ENCODE assay signal across 8 mouse cellular contexts in genomic region chr8:106337852-106338521, GRCm38 (mm10). TPM values are rescaled to one million over a fixed set of nuclear protein-coding genes. Genes with fewer than 3 reads are reported as not detected.
A peak's percentile ranks its signal among the peaks of the same experiment; 100 is the strongest.
DNase-seq lines count a peak whose midpoint lies in the region; ATAC-seq and TF ChIP-seq lines count a peak whose summit lies in the region.

Smpd3 (minus strand) TSS chr8:106337988.

- no peak within 1 kb of the TSS for H3K27ac ChIP-seq in embryonic facial prominence, embryonic 14.5 days (replicated peaks; ENCODE audit: low read depth, low read length)
- H3K27ac ChIP-seq in heart, adult 2 months, result peak within 1 kb of the TSS; percentile 81
- H3K27ac ChIP-seq in limb, embryonic 13.5 days, result no peak within 1 kb of the TSS
- peak within 1 kb of the TSS; percentile 93 for H3K27ac ChIP-seq in midbrain, embryonic 16.5 days (ENCODE audit: low read length)

- H3K4me1 ChIP-seq in embryonic facial prominence, embryonic 14.5 days (ENCODE audit: control insufficient read depth, insufficient read depth, low read length), result peaks cover 4% of the 10 kb centered on the region; the same call in 1 of the 2 replicates
- H3K4me1 ChIP-seq in heart, adult 2 months (ENCODE audit: control insufficient read depth, insufficient read depth, low read length), result no peaks in the 10 kb centered on the region; the same call in 1 of the 2 replicates
- peaks cover 16% of the 10 kb centered on the region; the same call in 1 of the 2 replicates for H3K4me1 ChIP-seq in limb, embryonic 13.5 days
- H3K4me1 ChIP-seq in midbrain, embryonic 16.5 days (ENCODE audit: control insufficient read depth, insufficient read depth, low read length), result peaks cover 28% of the 10 kb centered on the region

- intact Hi-C loops in heart, adult 2 months (cut with DNase I), result loop anchor here (2.0 to 10.0 kb wide), 2 partner anchors 33 to 193 kb away; no protein-coding TSS in a partner anchor

- H3K36me3 ChIP-seq in embryonic facial prominence, embryonic 14.5 days (ENCODE audit: control insufficient read depth, insufficient read depth, low read length), result no peaks in the 10 kb centered on the region
- no peaks in the 10 kb centered on the region for H3K36me3 ChIP-seq in heart, adult 2 months (ENCODE audit: control insufficient read depth, insufficient read depth, low read length)
- no peaks in the 10 kb centered on the region for H3K36me3 ChIP-seq in limb, embryonic 13.5 days
- H3K36me3 ChIP-seq in midbrain, embryonic 16.5 days (ENCODE audit: control insufficient read depth, insufficient read depth, low read length), result no peaks in the 10 kb centered on the region

- H3K9ac ChIP-seq in embryonic facial prominence, embryonic 14.5 days (ENCODE audit: low read depth, low read length), result peak within 1 kb of the TSS; percentile 56
- H3K9ac ChIP-seq in heart, adult 2 months (ENCODE audit: low read depth, low read length), result peak within 1 kb of the TSS; percentile 7; the same call in 1 of the 2 replicates
- 0 out of 2 replicates have a peak within 1 kb of the TSS, but pooled peaks have one; percentile 43 for H3K9ac ChIP-seq in limb, embryonic 13.5 days
- peak within 1 kb of the TSS; percentile 73 for H3K9ac ChIP-seq in midbrain, embryonic 16.5 days (ENCODE audit: low read depth, low read length)

- peak; percentile 100 for ATAC-seq in embryonic facial prominence, embryonic 14.5 days (ENCODE audit: low read depth)
- peak; percentile 100 for ATAC-seq in limb, embryonic 13.5 days (ENCODE audit: low FRiP score, low read depth)
- peak; percentile 98 for ATAC-seq in midbrain, embryonic 16.5 days

- DNase-seq in 3134 (ENCODE audit: extremely low read depth, insufficient read length, low spot score), result peak; percentile 94
- DNase-seq in adrenal gland, postnatal 4 days (ENCODE audit: low spot score in 2 of 2), result peak; percentile 93 to 94
- peak; percentile 100 for DNase-seq in embryonic facial prominence, embryonic 14.5 days (ENCODE audit: low spot score)
- peak; percentile 97 to 99 for DNase-seq in heart, adult 2 months
- peak; percentile 99 for DNase-seq in kidney, adult 8-10 months
- peak; percentile 75 to 94 for DNase-seq in spleen, postnatal 10 days (ENCODE audit: low spot score in 2 of 2)

- TF ChIP-seq CTCF in heart, adult 2 months (IDR thresholded peaks at IDR 0.05), result 0 out of 2 replicates have a peak, but pooled peaks have one; percentile 13

- peak within 1 kb of the TSS; percentile 46 for H3K4me3 ChIP-seq in embryonic facial prominence, embryonic 14.5 days (ENCODE audit: low read depth, low read length)
- peak within 1 kb of the TSS; percentile 82 for H3K4me3 ChIP-seq in heart, adult 2 months
- peak within 1 kb of the TSS; percentile 50 for H3K4me3 ChIP-seq in limb, embryonic 13.5 days
- peak within 1 kb of the TSS; percentile 71 for H3K4me3 ChIP-seq in midbrain, embryonic 16.5 days (ENCODE audit: low read depth, low read length)

- peaks cover 33% of the 10 kb centered on the region for H3K27me3 ChIP-seq in embryonic facial prominence, embryonic 14.5 days (replicated peaks; ENCODE audit: control insufficient read depth, insufficient read depth, low read length)
- H3K27me3 ChIP-seq in heart, adult 2 months (ENCODE audit: control insufficient read depth, insufficient read depth, low read length), result peaks cover 3% of the 10 kb centered on the region
- peaks cover 35% of the 10 kb centered on the region for H3K27me3 ChIP-seq in limb, embryonic 13.5 days
- H3K27me3 ChIP-seq in midbrain, embryonic 16.5 days (ENCODE audit: control insufficient read depth, insufficient read depth, low read depth, low read length), result no peaks in the 10 kb centered on the region

- TF ChIP-seq EP300 in heart, adult 2 months (IDR thresholded peaks at IDR 0.05; ENCODE audit: insufficient read depth, low read depth, low read length), result peak; percentile 69; the same call in 1 of the 2 replicates

- H3K9me3 ChIP-seq in embryonic facial prominence, embryonic 14.5 days (ENCODE audit: control insufficient read depth, low read length), result no peaks in the 10 kb centered on the region
- H3K9me3 ChIP-seq in limb, embryonic 13.5 days, result no peaks in the 10 kb centered on the region
- no peaks in the 10 kb centered on the region for H3K9me3 ChIP-seq in midbrain, embryonic 16.5 days (replicated peaks; ENCODE audit: control insufficient read depth, low read length, poor library complexity, severe bottlenecking)

- H3K79me2 ChIP-seq in heart, adult 2 months (replicated peaks; ENCODE audit: control insufficient read depth, insufficient read depth, low read length), result no peaks in the 10 kb centered on the region

- TF ChIP-seq POLR2A in heart, adult 2 months (IDR thresholded peaks at IDR 0.05; ENCODE audit: insufficient read depth, low read depth, low read length), result peak; percentile 41; the same call in 1 of the 2 replicates

- peak within 1 kb of the TSS; percentile 66 for H3K4me2 ChIP-seq in embryonic facial prominence, embryonic 14.5 days (ENCODE audit: low read depth, low read length)
- peak within 1 kb of the TSS; percentile 68 for H3K4me2 ChIP-seq in limb, embryonic 13.5 days (replicated peaks)
- peak within 1 kb of the TSS; percentile 75 for H3K4me2 ChIP-seq in midbrain, embryonic 16.5 days (ENCODE audit: low read length)

- 0% methylated on average over 40 of the region's 45 CpGs for WGBS in embryonic facial prominence, embryonic 14.5 days
- WGBS in heart, adult 2 months, result under 1% methylated on average over 45 of the region's 45 CpGs
- under 1% methylated on average over 45 of the region's 45 CpGs for WGBS in limb, embryonic 13.5 days
- under 1% methylated on average over 45 of the region's 45 CpGs for WGBS in midbrain, embryonic 16.5 days

RNA-seq across cellular contexts. Expression of gene Smpd3, which starts in this region (rescaled TPM):
- total RNA-seq in adrenal gland, postnatal 4 days (2021), result 10 to 100 TPM; 16.4 to 17.0 TPM
- polyA plus RNA-seq in embryonic facial prominence, embryonic 14.5 days (2014; fragmentation: Nextera tagmentation; extraction: Ambion mirVana), result 30.6 and 36.3 TPM in 2 replicates
- total RNA-seq in heart, adult 2 months (2021), result 1 to 10 TPM; 3.1 TPM
- polyA plus RNA-seq in heart, adult 2 months (2012; rRNA removed), result 2.1 and 2.4 TPM in 2 replicates
- 4.5 and 11.8 TPM in 2 replicates for polyA plus RNA-seq in limb, embryonic 13.5 days (2015; fragmentation: Nextera tagmentation; extraction: Ambion mirVana)
- polyA plus RNA-seq in midbrain, embryonic 16.5 days (2015; fragmentation: Nextera tagmentation; extraction: Ambion mirVana), result 69.6 and 76.2 TPM in 2 replicates

Comparison
In these comparisons a context has a peak if more than half of its experiments do, and no peak if none do; other contexts are left out.
1. RNA of gene Smpd3 (total RNA-seq): 16.4 to 17.0 TPM in adrenal gland, postnatal 4 days; 3.1 TPM in heart, adult 2 months; every median in the first group is over 4 times any median in the second.
2. H3K27ac ChIP-seq: peak in heart, adult 2 months (single experiment) and midbrain, embryonic 16.5 days (single experiment); none in embryonic facial prominence, embryonic 14.5 days (single experiment) and limb, embryonic 13.5 days (single experiment).
3. H3K9ac ChIP-seq: peak in every context shown above with its lines; median percentile 73 in midbrain, embryonic 16.5 days; 56 in embryonic facial prominence, embryonic 14.5 days; 43 in limb, embryonic 13.5 days; 7 in heart, adult 2 months.
4. Peak in every context shown above with its lines, with median percentiles within 50 percentile points of each other: DNase-seq, ATAC-seq, H3K4me2 ChIP-seq and H3K4me3 ChIP-seq.